ENCODE assay signal across 27 mouse cellular contexts in genomic region chr1:36315776-36316100, GRCm38 (mm10). TPM values are rescaled to one million over a fixed set of nuclear protein-coding genes. Genes with fewer than 3 reads are reported as not detected.
DNase-seq lines count a peak whose midpoint lies in the region; TF ChIP-seq lines count a peak whose summit lies in the region.
"Had no signal": no experiment of that assay in that cellular context is flagged by ENCODE, and none has a peak within 500 bp of the region (broad histone marks: within the 10 kb centered on the region; RNA-seq: fewer than 3 reads in every experiment).

No protein-coding gene starts in this region.

- TF ChIP-seq CTCF in E14TG2a.4 (conservative IDR thresholded peaks at IDR 0.05; ENCODE audit: low read length) = no peak
- no peak for TF ChIP-seq CTCF in layer of hippocampus, adult 2 months (conservative IDR thresholded peaks at IDR 0.05)

- peaks cover 35% of the 10 kb centered on the region for H3K36me3 ChIP-seq in E14TG2a.4 (ENCODE audit: insufficient read depth, low read length)
- H3K36me3 ChIP-seq: forebrain, embryonic 15.5 days had no signal

- peak overlapping the region; percentile 88 for H3K4me3 ChIP-seq in E14TG2a.4 (replicated peaks; ENCODE audit: low read length)
- no peak overlapping the region for H3K4me3 ChIP-seq in layer of hippocampus, adult 2 months
- H3K4me3 ChIP-seq: embryonic facial prominence, embryonic 10.5 days; embryonic facial prominence, embryonic 13.5 days; erythroblast, embryonic 14.5 days; forebrain, embryonic 12.5 days; forebrain, embryonic 15.5 days; heart, embryonic 13.5 days; hindbrain, embryonic 12.5 days; hindbrain, embryonic 15.5 days had no signal

- no peaks in the 10 kb centered on the region for H3K9me3 ChIP-seq in E14TG2a.4 (ENCODE audit: low read length)
- H3K9me3 ChIP-seq: embryonic facial prominence, embryonic 10.5 days; embryonic facial prominence, embryonic 13.5 days; forebrain, embryonic 12.5 days; forebrain, embryonic 15.5 days; heart, embryonic 13.5 days; hindbrain, embryonic 12.5 days; hindbrain, embryonic 15.5 days had no signal

- H3K27me3 ChIP-seq in E14TG2a.4 (ENCODE audit: insufficient read depth, low read length) = no peaks in the 10 kb centered on the region
- H3K27me3 ChIP-seq: CH12.LX; embryonic facial prominence, embryonic 13.5 days; forebrain, embryonic 15.5 days; heart, embryonic 13.5 days; hindbrain, embryonic 12.5 days; hindbrain, embryonic 15.5 days; Patski had no signal

- no peak overlapping the region for H3K27ac ChIP-seq in layer of hippocampus, adult 2 months
- H3K27ac ChIP-seq: embryonic facial prominence, embryonic 10.5 days; embryonic facial prominence, embryonic 13.5 days; forebrain, embryonic 12.5 days; forebrain, embryonic 15.5 days; heart, embryonic 13.5 days; hindbrain, embryonic 12.5 days; hindbrain, embryonic 15.5 days had no signal

- peaks cover 58% of the 10 kb centered on the region for H3K4me1 ChIP-seq in E14TG2a.4 (replicated peaks; ENCODE audit: low read depth, low read length)
- H3K4me1 ChIP-seq: embryonic facial prominence, embryonic 13.5 days; forebrain, embryonic 12.5 days; forebrain, embryonic 15.5 days; heart, embryonic 13.5 days; hindbrain, embryonic 12.5 days; hindbrain, embryonic 15.5 days had no signal

- DNase-seq in ES-CJ7 (ENCODE audit: low read depth, low spot score) = peak; percentile 69
- DNase-seq in R1 (ENCODE audit: low read depth, low spot score) = peak; percentile 33
- no peak for DNase-seq in urinary bladder, postnatal 25 days (ENCODE audit: low spot score)
- DNase-seq in lung, postnatal 10 days = no peak
- DNase-seq in layer of hippocampus, adult 2 months (ENCODE audit: low spot score in 2 of 2) = no peak
- DNase-seq: adrenal gland, postnatal 25 days; cerebellum, adult 11-12 months; cerebellum, adult 8-10 months; cerebellum, postnatal 10 days; cerebellum, postnatal 36 days; embryo, embryonic 11 days; gastrocnemius, postnatal 25 days; heart, adult 18-20 months; heart, postnatal 14 days had no signal

RNA-seq across cellular contexts. Expression of gene Arid5a, which starts 8.2 kb away (rescaled TPM):
- 10 to 100 TPM; 15.1 to 15.4 TPM for total RNA-seq in layer of hippocampus, adult 2 months (2021)

RNA-seq across cellular contexts. Expression of gene Neurl3, which starts 41.3 kb away (rescaled TPM):
- under 1 TPM; 0.44 to 0.92 TPM for total RNA-seq in layer of hippocampus, adult 2 months (2021)

RNA-seq across cellular contexts. Expression of gene Kansl3, which starts 53.2 kb away (rescaled TPM):
- total RNA-seq in layer of hippocampus, adult 2 months (2021) = 10 to 100 TPM; 76.1 to 76.8 TPM

RNA-seq across cellular contexts. Expression of gene Fer1l5, which starts 56.4 kb away (rescaled TPM):
- total RNA-seq in layer of hippocampus, adult 2 months (2021) = not detected
- total RNA-seq: adrenal gland, postnatal 25 days; CH12.LX; gastrocnemius, adult 8-10 months; gastrocnemius, postnatal 25 days; heart, adult 18-20 months; heart, postnatal 14 days; hematopoietic stem cell, adult 5-6 weeks had no signal

Comparison
In these comparisons a context has a peak if more than half of its experiments do, and no peak if none do; other contexts are left out.
1. DNase-seq: peak in ES-CJ7 (single experiment) and R1 (single experiment); none in urinary bladder, postnatal 25 days (single experiment), lung, postnatal 10 days (single experiment) and layer of hippocampus, adult 2 months (0 of 2).